Mouse (Mus musculus): Measurements from ENCODE around the gene Polr2h. TPM values are rescaled to one million over a fixed set of nuclear protein-coding genes. Genes with fewer than 3 reads are reported as not detected.

Gene Polr2h
- total and polyA plus RNA-seq, 2 experiments from 2014 or later: 43.7 to 87.4 TPM

- ATAC-seq (no peak), DNase-seq (peak; percentile 6)
- peak overlapping the region; percentile 91 for H3K27ac ChIP-seq (ENCODE audit: low read depth, low read length)
- H3K4me1 ChIP-seq (ENCODE audit: insufficient read depth): peaks cover 9% of the 10 kb centered on the region; the same call in 1 of the 2 replicates
- H3K27me3 ChIP-seq (ENCODE audit: insufficient read depth, low read length): no peaks in the 10 kb centered on the region
- WGBS: 16% methylated on average over 14 of the region's 14 CpGs
- H3K36me3 ChIP-seq (ENCODE audit: insufficient read depth): peaks cover 41% of the 10 kb centered on the region
- H3K4me2 ChIP-seq (ENCODE audit: low read depth): peak overlapping the region; percentile 85
- no peaks in the 10 kb centered on the region for H3K9me3 ChIP-seq (ENCODE audit: low read length)
- peak overlapping the region; percentile 84 for H3K9ac ChIP-seq
- H3K4me3 ChIP-seq (ENCODE audit: low read depth, low read length): peak overlapping the region; percentile 89
- TF ChIP-seq CTCF (IDR thresholded peaks at IDR 0.05; ENCODE audit: low read depth): no peak
Observed at GRCm38 (mm10) chr16:20673706-20674303, 43.7 kb upstream of the Polr2h start.

GRCm38 (mm10) chr16:20675213-20675612 is 42.3 kb upstream of the Polr2h start:
- no peak for ATAC-seq
- no peak for DNase-seq

GRCm38 (mm10) chr16:20676702-20677101 is 40.8 kb upstream of the Polr2h start:
- no peaks in the 10 kb centered on the region for H3K27me3 ChIP-seq (ENCODE audit: insufficient read depth, low read length)
- peaks cover 69% of the 10 kb centered on the region for H3K36me3 ChIP-seq (ENCODE audit: insufficient read depth)
- no peak overlapping the region for H3K4me3 ChIP-seq (ENCODE audit: low read depth, low read length)
- H3K9me3 ChIP-seq (ENCODE audit: low read length): no peaks in the 10 kb centered on the region
- WGBS: 86% methylated on average over 4 of the region's 4 CpGs
- H3K4me2 ChIP-seq (ENCODE audit: low read depth): no peak overlapping the region
- peaks cover 9% of the 10 kb centered on the region; the same call in 1 of the 2 replicates for H3K4me1 ChIP-seq (ENCODE audit: insufficient read depth)
- TF ChIP-seq CTCF (IDR thresholded peaks at IDR 0.05; ENCODE audit: low read depth): peak; percentile 41
- H3K27ac ChIP-seq (ENCODE audit: low read depth, low read length): no peak overlapping the region
- DNase-seq (peak; percentile 14), ATAC-seq (no peak)
- H3K9ac ChIP-seq: no peak overlapping the region

More at GRCm38 (mm10) chr16:20675213-20675612, 42.3 kb upstream of the Polr2h start:
- no peak overlapping the region for H3K27ac ChIP-seq (ENCODE audit: low read depth, low read length)
- H3K27me3 ChIP-seq (ENCODE audit: insufficient read depth, low read length): no peaks in the 10 kb centered on the region
- H3K4me3 ChIP-seq (ENCODE audit: low read depth, low read length): no peak overlapping the region
- peaks cover 54% of the 10 kb centered on the region for H3K36me3 ChIP-seq (ENCODE audit: insufficient read depth)
- 86% methylated on average over 6 of the region's 6 CpGs for WGBS
- no peak for TF ChIP-seq CTCF (IDR thresholded peaks at IDR 0.05; ENCODE audit: low read depth)
- no peak overlapping the region for H3K4me2 ChIP-seq (ENCODE audit: low read depth)
- peaks cover 9% of the 10 kb centered on the region; the same call in 1 of the 2 replicates for H3K4me1 ChIP-seq (ENCODE audit: insufficient read depth)
- no peak overlapping the region for H3K9ac ChIP-seq
- H3K9me3 ChIP-seq (ENCODE audit: low read length): no peaks in the 10 kb centered on the region

DNA sequence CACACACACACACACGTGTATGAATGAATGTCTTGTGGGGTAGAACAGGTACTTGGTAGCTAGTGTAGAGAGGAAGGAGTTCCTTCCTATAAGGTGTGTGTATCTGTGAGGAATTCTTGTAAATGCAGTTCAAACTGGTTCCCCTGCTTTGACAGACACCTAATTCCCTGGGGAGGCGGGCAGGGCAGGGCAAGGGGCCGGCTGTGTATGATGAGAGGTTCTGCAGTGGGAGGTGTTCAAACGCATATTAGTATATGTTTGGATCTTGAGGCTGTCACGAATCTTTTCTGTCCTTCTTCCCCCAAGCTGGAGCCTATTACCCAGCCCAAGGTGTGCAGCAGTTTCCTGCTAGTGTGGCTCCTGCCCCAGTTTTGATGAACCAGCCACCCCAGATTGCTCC is 40.1 kb upstream of the Polr2h start:
- Histone ChIP-seq H3K4me3 (ENCODE audit: low read depth, low read length) (no peak overlapping the region), H3K27me3 (ENCODE audit: insufficient read depth, low read length) (no peaks in the 10 kb centered on the region), H3K4me2 (ENCODE audit: low read depth) (no peak overlapping the region), H3K4me1 (ENCODE audit: insufficient read depth) (peaks cover 6% of the 10 kb centered on the region; the same call in 1 of the 2 replicates), H3K27ac (ENCODE audit: low read depth, low read length) (no peak overlapping the region), H3K9me3 (ENCODE audit: low read length) (no peaks in the 10 kb centered on the region), H3K9ac (no peak overlapping the region), H3K36me3 (ENCODE audit: insufficient read depth) (peaks cover 76% of the 10 kb centered on the region)
- TF ChIP-seq CTCF (IDR thresholded peaks at IDR 0.05; ENCODE audit: low read depth): no peak
- WGBS: 89% methylated on average over 5 of the region's 5 CpGs
- no peak for DNase-seq
- ATAC-seq: no peak

- no peak overlapping the region for H3K4me2 ChIP-seq (ENCODE audit: low read depth)
- no peaks in the 10 kb centered on the region for H3K27me3 ChIP-seq (ENCODE audit: insufficient read depth, low read length)
- H3K9me3 ChIP-seq (ENCODE audit: low read length): no peaks in the 10 kb centered on the region
- H3K27ac ChIP-seq (ENCODE audit: low read depth, low read length): no peak overlapping the region
- WGBS: 61% methylated on average over 10 of the region's 10 CpGs
- H3K36me3 ChIP-seq (ENCODE audit: insufficient read depth): peaks cover 84% of the 10 kb centered on the region
- H3K4me3 ChIP-seq (ENCODE audit: low read depth, low read length): no peak overlapping the region
- no peak for TF ChIP-seq CTCF (IDR thresholded peaks at IDR 0.05; ENCODE audit: low read depth)
- ATAC-seq (peak; percentile 30; the same call in 1 of the 2 replicates), DNase-seq (peak; percentile 25)
- peaks cover 6% of the 10 kb centered on the region; the same call in 1 of the 2 replicates for H3K4me1 ChIP-seq (ENCODE audit: insufficient read depth)
- H3K9ac ChIP-seq: no peak overlapping the region
Observed at GRCm38 (mm10) chr16:20677974-20678675, 39.3 kb upstream of the Polr2h start.

DNA sequence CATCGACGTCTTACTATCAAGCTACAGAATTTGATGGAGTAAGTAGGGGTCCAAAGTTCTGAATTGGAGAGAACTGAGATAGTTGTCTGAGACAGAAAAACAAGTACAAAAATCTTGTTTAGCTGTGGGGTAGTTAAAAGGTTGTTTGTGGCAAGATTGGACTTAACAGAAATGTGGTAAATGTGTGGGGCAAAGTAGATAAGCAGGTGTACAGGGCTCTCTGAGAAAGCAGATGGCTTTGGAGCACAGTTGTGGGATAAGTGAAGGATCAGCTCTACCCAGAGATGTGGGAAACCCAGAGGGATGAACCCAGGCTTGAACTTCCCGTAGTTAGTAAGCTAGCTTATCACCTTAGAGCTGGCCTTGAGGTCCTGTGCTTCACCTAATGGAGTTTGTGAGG is 26.7 kb upstream of the Polr2h start:
- WGBS: 93% methylated on average over 3 of the region's 3 CpGs
- ATAC-seq (no peak), DNase-seq (no peak)
- Histone ChIP-seq H3K4me2 (ENCODE audit: low read depth) (no peak overlapping the region), H3K36me3 (ENCODE audit: insufficient read depth) (peaks cover 56% of the 10 kb centered on the region), H3K9me3 (ENCODE audit: low read length) (no peaks in the 10 kb centered on the region), H3K27me3 (ENCODE audit: insufficient read depth, low read length) (no peaks in the 10 kb centered on the region), H3K4me1 (ENCODE audit: insufficient read depth) (peaks cover 7% of the 10 kb centered on the region; the same call in 1 of the 2 replicates), H3K27ac (ENCODE audit: low read depth, low read length) (no peak overlapping the region), H3K4me3 (ENCODE audit: low read depth, low read length) (no peak overlapping the region), H3K9ac (no peak overlapping the region)
- no peak for TF ChIP-seq CTCF (IDR thresholded peaks at IDR 0.05; ENCODE audit: low read depth)

DNA sequence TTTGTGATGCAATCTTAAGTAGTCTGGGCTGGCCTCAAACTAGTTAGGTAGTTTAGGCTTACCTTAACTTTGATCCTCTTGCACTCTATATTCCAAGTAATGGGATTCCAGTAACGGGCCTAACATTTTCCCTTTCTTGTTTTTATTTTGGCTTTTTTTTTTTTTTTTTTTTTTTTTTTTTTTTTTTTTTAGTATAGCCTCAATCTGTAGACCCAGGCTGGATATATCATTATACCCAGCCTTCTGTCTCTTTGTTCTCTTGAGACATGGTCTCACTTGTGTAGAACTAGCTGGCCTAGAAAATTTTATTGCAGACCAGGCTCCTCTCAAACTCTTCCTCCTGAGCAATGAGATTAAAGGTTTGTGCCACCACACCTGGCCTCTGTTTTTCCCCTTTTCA is 25.8 kb upstream of the Polr2h start:
- no peaks in the 10 kb centered on the region for H3K27me3 ChIP-seq (ENCODE audit: insufficient read depth, low read length)
- H3K4me2 ChIP-seq (ENCODE audit: low read depth): no peak overlapping the region
- TF ChIP-seq CTCF (IDR thresholded peaks at IDR 0.05; ENCODE audit: low read depth): no peak
- 76% methylated on average over 1 of the region's 1 CpGs for WGBS
- H3K4me3 ChIP-seq (ENCODE audit: low read depth, low read length): no peak overlapping the region
- H3K27ac ChIP-seq (ENCODE audit: low read depth, low read length): no peak overlapping the region
- peaks cover 47% of the 10 kb centered on the region for H3K36me3 ChIP-seq (ENCODE audit: insufficient read depth)
- DNase-seq (no peak), ATAC-seq (no peak)
- H3K9me3 ChIP-seq (ENCODE audit: low read length): no peaks in the 10 kb centered on the region
- no peak overlapping the region for H3K9ac ChIP-seq
- peaks cover 7% of the 10 kb centered on the region; the same call in 1 of the 2 replicates for H3K4me1 ChIP-seq (ENCODE audit: insufficient read depth)

Measured in forebrain, postnatal 0 days (tissue).